Mouse (Mus musculus) embryonic facial prominence, embryonic 11.5 days (tissue): ENCODE measurements around the gene Crispld2. TPM values are rescaled to one million over a fixed set of nuclear protein-coding genes. Genes with fewer than 3 reads are reported as not detected.

Experiments used
- ATAC-seq: fragments of 200-750 bp; cut with Nextera tagmentation; replicated peaks from 2 replicates; pipeline ENCODE4 v1.8.0; 2017; ENCODE audit warnings: low read depth; ENCODE audit not compliant: insufficient number of reproducible peaks, low FRiP score, low TSS enrichment
- DNase-seq: peaks from one replicate; pipeline ENCODE4 v3.0.0-alpha.2; 2015; ENCODE audit warnings: low spot score
- H3K27ac ChIP-seq: fragments of 300-500 bp; sonication (generic); replicated peaks from 2 replicates; pipeline ENCODE4 v1.5.1; 2014; ENCODE audit warnings: mild to moderate bottlenecking, low read depth, low read length, control low read depth
- H3K27me3 ChIP-seq: fragments of 300-500 bp; sonication (generic); 2 replicates; pipeline ENCODE4 v1.6.1; 2014; ENCODE audit warnings: mild to moderate bottlenecking, low read length, moderate library complexity, mixed read lengths; ENCODE audit not compliant: control insufficient read depth, insufficient read depth
- H3K36me3 ChIP-seq: fragments of 300-500 bp; sonication (generic); replicated peaks from 2 replicates; pipeline ENCODE4 v1.6.1; 2014; ENCODE audit warnings: low read depth, mild to moderate bottlenecking, low read length, moderate library complexity, mixed read lengths; ENCODE audit not compliant: control insufficient read depth, insufficient read depth
- H3K4me1 ChIP-seq: fragments of 300-500 bp; sonication (generic); 2 replicates; pipeline ENCODE4 v1.6.1; 2014; ENCODE audit warnings: low read length, mixed read lengths; ENCODE audit not compliant: control insufficient read depth, insufficient read depth
- H3K4me2 ChIP-seq: fragments of 300-500 bp; sonication (generic); 2 replicates; pipeline ENCODE4 v1.6.1; 2014; ENCODE audit warnings: low read depth, mild to moderate bottlenecking, control low read depth, low read length, moderate library complexity
- H3K4me3 ChIP-seq: fragments of 300-500 bp; sonication (generic); 2 replicates; pipeline ENCODE4 v1.5.1; 2014; ENCODE audit warnings: low read depth, low read length, control low read depth
- H3K9ac ChIP-seq: fragments of 300-500 bp; sonication (generic); replicated peaks from 2 replicates; pipeline ENCODE4 v1.6.1; 2014; ENCODE audit warnings: mild to moderate bottlenecking, control low read depth, low read length
- H3K9me3 ChIP-seq: fragments of 300-500 bp; sonication (generic); replicated peaks from 2 replicates; pipeline ENCODE4 v1.6.1; 2016; ENCODE audit warnings: mild to moderate bottlenecking, low read length, inconsistent platforms, mixed read lengths; ENCODE audit not compliant: control insufficient read depth
- WGBS: fragments of 180-500 bp; shearing (Covaris S2); extraction: QIAGEN DNeasy Blood & Tissue Kit; methylation state at CpG from one replicate; pipeline ENCODE4 v1.1.7; 2014; 5-methylcytosine and 5-hydroxymethylcytosine counted together
- polyA plus RNA-seq: library from polyadenylated mRNA; unstranded; fragments of >200 nt; fragmentation: Nextera tagmentation; extraction: Ambion mirVana; gene quantifications from 2 replicates; pipeline ENCODE4 v1.2.1, GENCODE M21; 2014

Crispld2 gene
- polyA plus RNA-seq, 1 experiment from 2014 or later = 3.6 TPM

DNA sequence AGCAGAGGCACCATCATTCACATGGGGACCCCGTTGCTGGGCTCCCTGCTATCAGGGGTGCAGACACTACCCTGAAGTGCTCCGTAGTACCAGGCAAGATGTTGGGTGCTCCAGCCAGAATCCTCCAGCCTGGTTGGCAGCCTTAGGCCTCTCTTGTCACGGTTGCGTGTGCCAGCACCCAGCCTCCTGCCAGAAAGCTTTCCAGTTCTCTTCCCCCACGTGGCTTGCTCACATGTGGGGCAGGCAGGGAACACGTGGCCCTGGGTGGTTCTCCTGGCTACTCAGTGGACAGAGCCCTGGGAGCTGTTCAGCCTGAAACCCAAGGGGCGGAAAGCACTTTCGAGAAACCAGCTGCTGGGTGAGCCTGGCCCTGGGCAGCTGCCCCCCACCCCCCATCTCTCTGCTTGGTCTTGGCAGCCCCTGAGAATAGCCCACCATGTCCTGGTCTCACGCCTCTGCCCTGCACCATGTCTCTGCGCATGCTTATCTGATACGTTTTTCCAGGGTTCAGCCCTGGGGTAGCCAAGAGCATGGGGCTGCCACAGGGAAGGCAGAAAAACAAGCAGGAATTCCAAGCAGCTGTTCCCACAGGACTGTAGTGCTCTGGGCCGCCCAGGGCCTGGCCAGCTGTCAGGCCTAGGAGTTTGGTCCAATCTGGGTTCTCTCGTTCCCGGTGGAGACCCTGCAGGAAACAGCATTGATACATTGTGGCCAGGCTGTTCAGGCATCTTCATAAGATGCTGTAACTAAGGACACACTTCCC, 54.2 kb downstream of the Crispld2 start:
- no peak overlapping the region for H3K4me3 ChIP-seq
- H3K4me2 ChIP-seq = no peak overlapping the region
- no peaks in the 10 kb centered on the region for H3K9me3 ChIP-seq
- peaks cover 2% of the 10 kb centered on the region for H3K4me1 ChIP-seq
- no peak overlapping the region; the same call in 1 of the 2 replicates for H3K9ac ChIP-seq
- whole genome bisulfite sequencing = 57% methylated on average over 14 of the region's 14 CpGs
- peak; percentile 57; the same call in 1 of the 2 replicates for ATAC-seq
- peak; percentile 37 for DNase-seq
- no peaks in the 10 kb centered on the region for H3K27me3 ChIP-seq
- H3K36me3 ChIP-seq = no peaks in the 10 kb centered on the region
- H3K27ac ChIP-seq = peak overlapping the region; percentile 52

DNA sequence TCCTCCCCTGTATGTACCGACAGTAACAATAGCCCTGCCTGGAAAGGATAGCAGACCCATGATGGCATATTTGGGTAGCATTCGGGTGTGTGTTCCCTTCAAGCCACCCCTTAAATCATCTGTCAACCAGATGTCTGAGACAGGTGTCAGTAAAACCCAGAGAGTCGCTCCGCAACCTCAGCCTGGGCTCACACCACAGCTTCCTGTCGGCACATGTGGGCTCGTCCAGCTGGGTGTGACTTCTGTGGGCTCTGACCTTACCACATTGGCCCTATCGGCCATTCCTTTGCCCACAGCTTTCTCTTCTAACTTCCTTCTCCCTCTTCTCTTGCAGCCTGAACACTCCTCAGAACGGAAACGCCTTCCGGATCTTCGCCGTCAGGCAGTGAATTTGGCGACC, 57.7 kb downstream of the Crispld2 start:
- Histone ChIP-seq H3K4me3 (no peak overlapping the region), H3K36me3 (no peaks in the 10 kb centered on the region), H3K9ac (no peak overlapping the region), H3K9me3 (no peaks in the 10 kb centered on the region), H3K27me3 (no peaks in the 10 kb centered on the region), H3K27ac (no peak overlapping the region), H3K4me1 (peaks cover 2% of the 10 kb centered on the region), H3K4me2 (no peak overlapping the region)
- 59% methylated on average over 13 of the region's 13 CpGs for WGBS
- no peak for ATAC-seq
- peak; percentile 37 for DNase-seq

DNA sequence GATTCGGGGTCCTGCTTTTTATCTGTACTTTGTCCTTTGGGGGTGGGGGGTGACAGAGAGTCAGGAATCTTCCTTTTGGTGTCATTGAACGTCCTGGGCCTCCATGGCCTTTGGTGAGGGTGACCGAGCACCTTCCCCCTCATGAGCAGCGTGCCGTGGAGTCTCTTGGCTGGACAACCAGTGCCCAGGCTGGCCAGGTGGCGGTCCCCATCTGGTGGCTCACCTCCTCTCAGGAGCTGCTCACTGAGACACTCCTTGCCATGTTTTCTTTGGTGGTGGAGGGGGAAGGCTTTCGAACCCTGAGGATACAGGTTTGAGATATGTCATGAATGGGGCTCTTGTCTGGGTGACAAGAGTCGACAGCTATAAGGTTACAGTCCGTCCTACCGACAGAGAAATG, 58.1 kb downstream of the Crispld2 start:
- Histone ChIP-seq H3K27ac (no peak overlapping the region), H3K9me3 (no peaks in the 10 kb centered on the region)
- no peak for ATAC-seq

DNA sequence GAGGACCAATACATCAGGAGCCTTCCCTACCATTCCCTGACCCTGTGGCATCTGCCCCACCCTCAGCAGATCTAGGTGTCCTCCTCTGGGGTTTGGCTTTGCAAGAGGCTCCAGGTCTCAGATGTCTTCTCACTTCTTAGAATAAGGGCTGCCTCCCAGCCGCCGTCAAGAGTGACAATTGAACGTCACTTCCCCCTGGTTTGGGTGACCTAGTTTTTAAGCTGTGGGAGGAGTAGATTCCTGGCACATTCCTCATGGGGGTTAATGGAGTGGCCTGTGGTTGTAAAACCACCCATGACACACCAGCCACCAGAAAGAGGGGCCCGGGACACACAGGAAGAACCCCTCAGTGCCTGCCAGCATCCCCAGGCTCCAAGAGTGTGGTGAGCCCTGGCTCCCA, 58.8 kb downstream of the Crispld2 start:
- ATAC-seq (no peak), DNase-seq (no peak)
- Histone ChIP-seq H3K27ac (no peak overlapping the region), H3K9me3 (no peaks in the 10 kb centered on the region), H3K4me2 (no peak overlapping the region), H3K36me3 (no peaks in the 10 kb centered on the region), H3K4me1 (peaks cover 2% of the 10 kb centered on the region), H3K4me3 (no peak overlapping the region), H3K9ac (no peak overlapping the region), H3K27me3 (no peaks in the 10 kb centered on the region)
- WGBS = 60% methylated on average over 4 of the region's 4 CpGs

More for the DNA sequence above, 58.1 kb downstream of the Crispld2 start:
- H3K9ac ChIP-seq = no peak overlapping the region
- WGBS = 54% methylated on average over 10 of the region's 10 CpGs
- no peaks in the 10 kb centered on the region for H3K36me3 ChIP-seq
- no peak overlapping the region for H3K4me3 ChIP-seq
- H3K4me2 ChIP-seq = no peak overlapping the region
- DNase-seq = no peak
- H3K27me3 ChIP-seq = no peaks in the 10 kb centered on the region
- peaks cover 2% of the 10 kb centered on the region for H3K4me1 ChIP-seq

- Histone ChIP-seq H3K27ac (no peak overlapping the region), H3K27me3 (no peaks in the 10 kb centered on the region), H3K4me3 (no peak overlapping the region), H3K36me3 (no peaks in the 10 kb centered on the region), H3K4me2 (no peak overlapping the region), H3K9ac (no peak overlapping the region), H3K9me3 (no peaks in the 10 kb centered on the region), H3K4me1 (no peaks in the 10 kb centered on the region; the same call in 1 of the 2 replicates)
- ATAC-seq (no peak), DNase-seq (no peak)
- WGBS = 81% methylated on average over 4 of the region's 4 CpGs
Observed at GRCm38 (mm10) chr8:120051908-120052307, 59.7 kb downstream of the Crispld2 start.

- Histone ChIP-seq H3K4me2 (no peak overlapping the region), H3K36me3 (no peaks in the 10 kb centered on the region), H3K9ac (no peak overlapping the region), H3K4me1 (no peaks in the 10 kb centered on the region; the same call in 1 of the 2 replicates), H3K27ac (no peak overlapping the region), H3K4me3 (no peak overlapping the region), H3K27me3 (no peaks in the 10 kb centered on the region), H3K9me3 (no peaks in the 10 kb centered on the region)
- DNase-seq = no peak
- WGBS = 81% methylated on average over 8 of the region's 8 CpGs
- ATAC-seq = no peak
Observed at GRCm38 (mm10) chr8:120052318-120052717, 60.1 kb downstream of the Crispld2 start.

DNA sequence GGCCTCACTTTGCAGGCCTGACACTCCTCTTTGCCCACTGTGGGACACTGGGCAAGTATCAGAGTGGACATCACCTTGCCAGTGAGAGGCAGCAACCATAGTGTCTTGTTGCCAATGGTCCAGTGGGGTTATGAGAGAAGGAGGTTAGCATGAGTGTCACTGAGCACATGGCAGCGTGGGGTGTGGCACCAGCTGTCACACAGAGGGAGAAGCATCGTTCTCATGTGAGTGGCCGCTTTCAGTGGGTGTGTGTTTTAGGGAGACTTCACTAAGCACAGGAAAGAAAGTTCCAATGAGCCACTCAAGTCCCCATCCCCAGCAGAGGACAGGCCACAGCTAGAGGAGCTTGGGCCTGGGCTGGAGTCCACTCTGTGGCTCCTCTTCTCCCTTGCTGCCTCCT, 62.6 kb downstream of the Crispld2 start:
- DNase-seq (no peak), ATAC-seq (no peak)
- H3K4me1 ChIP-seq = no peaks in the 10 kb centered on the region; the same call in 1 of the 2 replicates
- H3K9ac ChIP-seq = no peak overlapping the region
- H3K36me3 ChIP-seq = no peaks in the 10 kb centered on the region
- H3K4me2 ChIP-seq = no peak overlapping the region
- H3K4me3 ChIP-seq = no peak overlapping the region
- H3K9me3 ChIP-seq = no peaks in the 10 kb centered on the region
- WGBS = 94% methylated on average over 3 of the region's 3 CpGs
- no peak overlapping the region for H3K27ac ChIP-seq
- no peaks in the 10 kb centered on the region for H3K27me3 ChIP-seq

DNA sequence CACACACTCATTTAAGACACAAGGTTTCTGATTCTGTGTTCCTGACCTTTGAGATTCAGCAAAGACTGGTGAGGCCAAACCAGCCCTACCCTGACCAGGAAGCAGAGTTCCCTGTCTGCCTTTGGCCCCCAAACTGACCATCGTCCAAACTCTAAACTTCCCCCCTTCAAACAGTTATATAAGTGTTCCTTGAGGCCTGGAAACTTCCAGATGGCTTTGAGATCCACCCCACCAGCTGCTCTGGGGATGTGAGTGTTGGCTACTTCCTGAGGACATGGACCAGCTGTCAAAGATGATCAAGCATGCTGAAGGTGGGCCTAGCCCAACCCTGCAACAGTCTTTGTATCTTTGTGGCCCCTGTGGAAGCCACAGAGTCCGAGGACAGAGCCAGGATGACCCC, 64.8 kb downstream of the Crispld2 start:
- H3K4me1 ChIP-seq = no peaks in the 10 kb centered on the region
- DNase-seq = no peak
- H3K9ac ChIP-seq = no peak overlapping the region
- no peak overlapping the region for H3K4me3 ChIP-seq
- WGBS = 52% methylated on average over 2 of the region's 2 CpGs
- no peak overlapping the region for H3K4me2 ChIP-seq
- H3K27me3 ChIP-seq = no peaks in the 10 kb centered on the region
- ATAC-seq = no peak
- no peak overlapping the region for H3K27ac ChIP-seq
- H3K36me3 ChIP-seq = no peaks in the 10 kb centered on the region
- H3K9me3 ChIP-seq = no peaks in the 10 kb centered on the region
